Mouse (Mus musculus) hindbrain, embryonic 11.5 days (tissue): ENCODE results near the gene Frmd5. TPM values are rescaled to one million over a fixed set of nuclear protein-coding genes. Genes with fewer than 3 reads are reported as not detected.

Source experiments
- ATAC-seq: fragments of 200-750 bp; cut with Nextera tagmentation; 2 replicates; pipeline ENCODE4 v1.8.0; 2017; ENCODE audit warnings: mild to moderate bottlenecking, moderate TSS enrichment, moderate library complexity; ENCODE audit not compliant: low FRiP score
- DNase-seq: peaks from one replicate; pipeline ENCODE4 v3.0.0-alpha.2; 2015; ENCODE audit warnings: low spot score
- H3K27ac ChIP-seq: fragments of 300-500 bp; sonication (generic); 2 replicates; pipeline ENCODE4 v1.5.1; 2014; ENCODE audit warnings: mild to moderate bottlenecking, low read depth, low read length
- H3K27me3 ChIP-seq: fragments of 300-500 bp; sonication (generic); 2 replicates; pipeline ENCODE4 v1.6.1; 2014; ENCODE audit warnings: mild to moderate bottlenecking, low read length, moderate library complexity, mixed read lengths; ENCODE audit not compliant: control insufficient read depth, insufficient read depth
- H3K36me3 ChIP-seq: fragments of 300-500 bp; sonication (generic); 2 replicates; pipeline ENCODE4 v1.6.1; 2014; ENCODE audit warnings: mild to moderate bottlenecking, low read length, moderate library complexity, mixed read lengths; ENCODE audit not compliant: control insufficient read depth, insufficient read depth
- H3K4me1 ChIP-seq: fragments of 300-500 bp; sonication (generic); replicated peaks from 2 replicates; pipeline ENCODE4 v1.6.1; 2014; ENCODE audit warnings: low read length, mixed read lengths; ENCODE audit not compliant: control insufficient read depth, insufficient read depth
- H3K4me2 ChIP-seq: fragments of 300-500 bp; sonication (generic); replicated peaks from 2 replicates; pipeline ENCODE4 v1.6.1; 2014; ENCODE audit warnings: mild to moderate bottlenecking, low read depth, low read length
- H3K4me3 ChIP-seq: fragments of 300-500 bp; sonication (generic); 2 replicates; pipeline ENCODE4 v1.5.1; 2014; ENCODE audit warnings: low read depth, low read length
- H3K9ac ChIP-seq: fragments of 300-500 bp; sonication (generic); 2 replicates; pipeline ENCODE4 v1.6.1; 2014; ENCODE audit warnings: low read depth, low read length
- H3K9me3 ChIP-seq: fragments of 300-500 bp; sonication (generic); 2 replicates; pipeline ENCODE4 v1.6.1; 2016; ENCODE audit warnings: low read length; ENCODE audit not compliant: control insufficient read depth
- WGBS: fragments of 180-500 bp; shearing (Covaris S2); extraction: QIAGEN DNeasy Blood & Tissue Kit; methylation state at CpG from one replicate; pipeline ENCODE4 v1.1.7; 2014; 5-methylcytosine and 5-hydroxymethylcytosine counted together
- polyA plus RNA-seq: library from polyadenylated mRNA; unstranded; fragments of >200 nt; fragmentation: Nextera tagmentation; extraction: Ambion mirVana; gene quantifications from 2 replicates; pipeline ENCODE4 v1.2.1, GENCODE M21; 2014

Gene Frmd5
- polyA plus RNA-seq, 1 experiment from 2014 or later = 18.5 TPM

GRCm38 (mm10) chr2:121614483-121615198 lies 192.2 kb downstream of the Frmd5 start:
- Histone ChIP-seq H3K4me3 (no peak overlapping the region), H3K4me1 (no peaks in the 10 kb centered on the region; the same call in 1 of the 2 replicates), H3K27ac (no peak overlapping the region), H3K9me3 (no peaks in the 10 kb centered on the region), H3K9ac (no peak overlapping the region), H3K4me2 (no peak overlapping the region), H3K27me3 (no peaks in the 10 kb centered on the region), H3K36me3 (no peaks in the 10 kb centered on the region)
- no peak for ATAC-seq
- 86% methylated on average over 9 of the region's 9 CpGs for WGBS
- no peak for DNase-seq

GRCm38 (mm10) chr2:121612112-121612511 lies 194.8 kb downstream of the Frmd5 start:
- Histone ChIP-seq H3K27ac (no peak overlapping the region), H3K9ac (no peak overlapping the region), H3K36me3 (no peaks in the 10 kb centered on the region), H3K4me3 (no peak overlapping the region), H3K9me3 (no peaks in the 10 kb centered on the region), H3K27me3 (no peaks in the 10 kb centered on the region), H3K4me1 (no peaks in the 10 kb centered on the region; the same call in 1 of the 2 replicates), H3K4me2 (no peak overlapping the region)
- WGBS = 76% methylated on average over 5 of the region's 5 CpGs
- ATAC-seq (no peak), DNase-seq (no peak)

- Histone ChIP-seq H3K9me3 (no peaks in the 10 kb centered on the region), H3K27me3 (no peaks in the 10 kb centered on the region), H3K36me3 (no peaks in the 10 kb centered on the region), H3K9ac (no peak overlapping the region), H3K4me2 (no peak overlapping the region; the same call in 1 of the 2 replicates), H3K4me1 (no peaks in the 10 kb centered on the region; the same call in 1 of the 2 replicates), H3K4me3 (no peak overlapping the region), H3K27ac (peak overlapping the region; percentile 2; the same call in 1 of the 2 replicates)
- DNase-seq = peak; percentile 17
- 44% methylated on average over 17 of the region's 17 CpGs for WGBS
- no peak for ATAC-seq
These were observed 196.6 kb downstream of the Frmd5 start for GRCm38 (mm10) chr2:121610008-121610884.

- H3K4me3 ChIP-seq = no peak overlapping the region
- H3K9me3 ChIP-seq = no peaks in the 10 kb centered on the region
- no peaks in the 10 kb centered on the region for H3K36me3 ChIP-seq
- H3K4me2 ChIP-seq = no peak overlapping the region
- no peak for ATAC-seq
- 91% methylated on average over 11 of the region's 11 CpGs for WGBS
- H3K4me1 ChIP-seq = no peaks in the 10 kb centered on the region; the same call in 1 of the 2 replicates
- H3K9ac ChIP-seq = no peak overlapping the region
- no peak overlapping the region for H3K27ac ChIP-seq
- DNase-seq = no peak
- H3K27me3 ChIP-seq = no peaks in the 10 kb centered on the region
These were observed 197.7 kb downstream of the Frmd5 start for GRCm38 (mm10) chr2:121609141-121609724.

- H3K27me3 ChIP-seq = no peaks in the 10 kb centered on the region
- DNase-seq (no peak), ATAC-seq (no peak)
- H3K9ac ChIP-seq = no peak overlapping the region
- no peak overlapping the region for H3K4me2 ChIP-seq
- H3K9me3 ChIP-seq = no peaks in the 10 kb centered on the region
- no peak overlapping the region for H3K4me3 ChIP-seq
- WGBS = 66% methylated on average over 4 of the region's 4 CpGs
- H3K4me1 ChIP-seq = no peaks in the 10 kb centered on the region
- no peaks in the 10 kb centered on the region for H3K36me3 ChIP-seq
- H3K27ac ChIP-seq = no peak overlapping the region
These were observed 204.5 kb downstream of the Frmd5 start for GRCm38 (mm10) chr2:121602397-121602796.

- Histone ChIP-seq H3K4me1 (no peaks in the 10 kb centered on the region), H3K36me3 (no peaks in the 10 kb centered on the region), H3K9me3 (no peaks in the 10 kb centered on the region), H3K27ac (no peak overlapping the region), H3K4me2 (no peak overlapping the region), H3K9ac (no peak overlapping the region), H3K27me3 (no peaks in the 10 kb centered on the region), H3K4me3 (no peak overlapping the region)
- 85% methylated on average over 7 of the region's 7 CpGs for WGBS
- ATAC-seq = no peak
- DNase-seq = no peak
These were observed 205.3 kb downstream of the Frmd5 start for GRCm38 (mm10) chr2:121601543-121601942.

GRCm38 (mm10) chr2:121600736-121601135 lies 206.2 kb downstream of the Frmd5 start:
- Histone ChIP-seq H3K27ac (no peak overlapping the region), H3K9ac (no peak overlapping the region), H3K36me3 (no peaks in the 10 kb centered on the region), H3K4me2 (no peak overlapping the region), H3K4me3 (no peak overlapping the region), H3K9me3 (no peaks in the 10 kb centered on the region), H3K27me3 (no peaks in the 10 kb centered on the region), H3K4me1 (no peaks in the 10 kb centered on the region)
- ATAC-seq (no peak), DNase-seq (no peak)
- 91% methylated on average over 8 of the region's 8 CpGs for WGBS

GRCm38 (mm10) chr2:121598249-121598648 lies 208.6 kb downstream of the Frmd5 start:
- no peak overlapping the region for H3K4me2 ChIP-seq
- H3K9me3 ChIP-seq = no peaks in the 10 kb centered on the region
- no peaks in the 10 kb centered on the region for H3K36me3 ChIP-seq
- no peak for DNase-seq
- WGBS = 70% methylated on average over 7 of the region's 7 CpGs
- H3K4me3 ChIP-seq = no peak overlapping the region
- no peak overlapping the region for H3K27ac ChIP-seq
- no peaks in the 10 kb centered on the region for H3K4me1 ChIP-seq
- H3K9ac ChIP-seq = no peak overlapping the region
- no peaks in the 10 kb centered on the region for H3K27me3 ChIP-seq
- ATAC-seq = no peak
